Mouse (Mus musculus): Measurements from ENCODE around the gene D630045J12Rik. TPM values are rescaled to one million over a fixed set of nuclear protein-coding genes. Genes with fewer than 3 reads are reported as not detected.

Gene D630045J12Rik
- total and polyA plus RNA-seq, 3 experiments: 2.5 to 6.2 TPM; not detected in 1

DNA sequence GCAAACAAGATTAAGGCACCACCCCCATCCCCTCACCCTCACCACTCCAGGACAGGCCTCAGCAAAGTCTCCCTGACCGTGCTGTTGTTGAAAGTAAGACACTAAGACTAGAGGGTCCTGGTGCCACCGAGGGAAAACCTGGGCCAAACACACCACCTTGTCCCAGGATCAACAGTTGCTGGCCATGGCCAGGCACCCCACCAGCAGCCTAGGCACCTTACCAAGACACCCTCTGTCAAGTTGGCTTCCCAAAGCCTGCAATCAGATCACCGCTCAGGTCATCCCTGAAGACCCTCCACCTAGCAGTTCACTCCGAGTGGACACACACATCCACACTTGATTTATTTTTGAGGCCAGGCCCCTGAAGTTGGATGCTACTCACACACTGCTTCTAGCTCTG, 2.3 kb downstream of the D630045J12Rik start:
- Histone ChIP-seq H3K9me3 (replicated peaks; ENCODE audit: insufficient read depth, low read length) (no peaks in the 10 kb centered on the region), H3K79me2 (ENCODE audit: control insufficient read depth, insufficient read depth, low read length, poor library complexity) (no peaks in the 10 kb centered on the region; the same call in 1 of the 2 replicates), H3K9ac (ENCODE audit: control insufficient read depth, low read depth, low read length, poor library complexity, severe bottlenecking) (no peak overlapping the region), H3K36me3 (ENCODE audit: control insufficient read depth in 1 of 2, insufficient read depth in 2 of 2, low read length in 2 of 2) (peaks cover 0 to 6% of the 10 kb centered on the region in 2 experiments; a peak in 2 of 4 replicates), H3K27me3 (ENCODE audit: control insufficient read depth in 1 of 2, insufficient read depth in 2 of 2, low read length in 2 of 2) (no peaks in the 10 kb centered on the region), H3K27ac (ENCODE audit: control insufficient read depth, low read depth, low read length) (no peak overlapping the region), H3K4me1 (ENCODE audit: control insufficient read depth in 1 of 2, insufficient read depth in 2 of 2, low read length in 2 of 2) (peaks cover 3 to 16% of the 10 kb centered on the region in 2 experiments; a peak in 3 of 4 replicates), H3K4me3 (ENCODE audit: control insufficient read depth in 1 of 2, insufficient read depth in 1 of 2, low read depth in 2 of 2, low read length in 2 of 2) (no peak overlapping the region)
- no peak for DNase-seq (ENCODE audit: low read depth, low spot score)
- no peak for TF ChIP-seq KAT2A (conservative IDR thresholded peaks at IDR 0.05; ENCODE audit: low read depth, low read length)
- TF ChIP-seq USF1 (IDR thresholded peaks at IDR 0.05; ENCODE audit: low read depth, low read length): no peak
- no peak for TF ChIP-seq POLR2AphosphoS5 (IDR thresholded peaks at IDR 0.05; ENCODE audit: borderline replicate concordance, low read depth, low read length)
- no peak for TF ChIP-seq SIN3A (IDR thresholded peaks at IDR 0.05; ENCODE audit: low read length)
- no peak for TF ChIP-seq CTCF (IDR thresholded peaks at IDR 0.05 in 2 of 3, conservative IDR thresholded peaks at IDR 0.05 in 1 of 3; ENCODE audit: control insufficient read depth in 1 of 3, insufficient read depth in 1 of 3, low read depth in 2 of 3, low read length in 3 of 3, poor library complexity in 1 of 3, severe bottlenecking in 1 of 3)
- no peak for TF ChIP-seq CHD1 (IDR thresholded peaks at IDR 0.05; ENCODE audit: low read depth, low read length)
- no peak for TF ChIP-seq EP300 (IDR thresholded peaks at IDR 0.05; ENCODE audit: low read depth in 1 of 2, low read length in 2 of 2)
- no peak for TF ChIP-seq TBP (IDR thresholded peaks at IDR 0.05; ENCODE audit: low read depth, low read length)
- no peak for TF ChIP-seq POLR2A (IDR thresholded peaks at IDR 0.05; ENCODE audit: control insufficient read depth in 1 of 2, insufficient read depth in 1 of 2, low read depth in 1 of 2, low read length in 2 of 2, poor library complexity in 1 of 2)
- no peak for TF ChIP-seq POLR2AphosphoS2 (IDR thresholded peaks at IDR 0.05; ENCODE audit: low read length)
- TF ChIP-seq BHLHE40 (IDR thresholded peaks at IDR 0.05; ENCODE audit: borderline replicate concordance, low read depth, low read length): no peak

DNA sequence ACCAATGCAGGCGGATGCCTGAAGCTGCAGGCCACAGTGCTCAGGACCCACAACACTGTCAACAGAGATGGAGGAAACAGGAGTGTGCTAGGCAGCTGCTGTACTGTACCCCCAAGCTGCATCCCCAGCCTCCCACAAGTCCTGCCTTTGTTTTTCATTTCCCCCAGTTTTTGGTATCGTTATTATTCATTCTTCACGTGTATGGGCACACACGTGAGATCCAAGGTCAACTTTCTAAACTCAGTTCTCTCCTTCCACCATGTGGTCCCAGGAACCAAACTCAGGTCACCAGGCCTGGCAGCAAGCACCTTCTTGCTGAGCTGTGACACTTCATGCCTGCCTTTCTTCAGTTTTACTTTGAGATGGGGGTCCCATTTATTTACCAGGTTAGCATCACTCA, 6.4 kb downstream of the D630045J12Rik start:
- H3K27ac ChIP-seq (ENCODE audit: control insufficient read depth, low read depth, low read length): no peak overlapping the region

DNA sequence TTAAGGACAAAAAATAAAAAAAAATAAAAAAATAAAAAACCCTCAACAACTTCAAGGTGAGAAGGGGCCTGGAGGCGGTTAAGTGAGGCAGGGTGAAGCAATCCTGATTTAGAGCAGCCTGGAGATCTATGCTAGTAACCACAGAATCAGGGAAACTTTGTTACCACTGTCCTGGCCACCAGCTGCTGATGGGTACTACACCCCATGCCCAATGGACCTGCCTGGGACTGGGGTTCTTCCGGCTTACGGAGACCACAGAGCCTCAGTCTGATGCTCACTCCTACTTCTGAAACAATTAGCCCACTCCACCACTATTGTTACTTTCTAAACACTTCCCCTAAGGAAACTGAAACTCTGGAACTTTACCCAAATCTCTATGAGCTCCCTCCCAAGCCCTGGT, 9.0 kb downstream of the D630045J12Rik start:
- no peak for TF ChIP-seq ZC3H11A (IDR thresholded peaks at IDR 0.05; ENCODE audit: low read depth, low read length)
- TF ChIP-seq EP300 (IDR thresholded peaks at IDR 0.05; ENCODE audit: low read depth in 1 of 2, low read length in 2 of 2): no peak
- Histone ChIP-seq H3K9ac (ENCODE audit: control insufficient read depth, low read depth, low read length, poor library complexity, severe bottlenecking) (no peak overlapping the region), H3K27me3 (ENCODE audit: control insufficient read depth in 1 of 2, insufficient read depth in 2 of 2, low read length in 2 of 2) (no peaks in the 10 kb centered on the region), H3K27ac (ENCODE audit: control insufficient read depth, low read depth, low read length) (no peak overlapping the region), H3K79me2 (ENCODE audit: control insufficient read depth, insufficient read depth, low read length, poor library complexity) (no peaks in the 10 kb centered on the region), H3K4me1 (ENCODE audit: control insufficient read depth in 1 of 2, insufficient read depth in 2 of 2, low read length in 2 of 2) (peaks cover 16 to 26% of the 10 kb centered on the region in 2 experiments), H3K9me3 (replicated peaks; ENCODE audit: insufficient read depth, low read length) (no peaks in the 10 kb centered on the region), H3K36me3 (ENCODE audit: control insufficient read depth in 1 of 2, insufficient read depth in 2 of 2, low read length in 2 of 2) (peaks cover 0 to 31% of the 10 kb centered on the region in 2 experiments; a peak in 2 of 4 replicates), H3K4me3 (ENCODE audit: control insufficient read depth in 1 of 2, insufficient read depth in 1 of 2, low read depth in 2 of 2, low read length in 2 of 2) (no peak overlapping the region)
- DNase-seq (ENCODE audit: low read depth, low spot score): no peak

More for the DNA sequence above, 6.4 kb downstream of the D630045J12Rik start:
- H3K4me1 ChIP-seq (ENCODE audit: control insufficient read depth in 1 of 2, insufficient read depth in 2 of 2, low read length in 2 of 2): peaks cover 11 to 15% of the 10 kb centered on the region in 2 experiments
- TF ChIP-seq HCFC1 (IDR thresholded peaks at IDR 0.05; ENCODE audit: low read depth, low read length): no peak
- TF ChIP-seq MEF2A (IDR thresholded peaks at IDR 0.05; ENCODE audit: extremely low read depth, insufficient replicate concordance, low read depth, low read length, poor library complexity, severe bottlenecking): no peak
- no peak for TF ChIP-seq MAFK (IDR thresholded peaks at IDR 0.05; ENCODE audit: borderline replicate concordance, low read depth, low read length)
- TF ChIP-seq SMC3 (IDR thresholded peaks at IDR 0.05; ENCODE audit: low read depth, low read length): no peak
- H3K4me3 ChIP-seq (ENCODE audit: control insufficient read depth in 1 of 2, insufficient read depth in 1 of 2, low read depth in 2 of 2, low read length in 2 of 2): no peak overlapping the region
- no peaks in the 10 kb centered on the region for H3K27me3 ChIP-seq (ENCODE audit: control insufficient read depth in 1 of 2, insufficient read depth in 2 of 2, low read length in 2 of 2)
- no peak overlapping the region for H3K9ac ChIP-seq (ENCODE audit: control insufficient read depth, low read depth, low read length, poor library complexity, severe bottlenecking)
- DNase-seq (ENCODE audit: low read depth, low spot score): no peak
- no peaks in the 10 kb centered on the region for H3K79me2 ChIP-seq (ENCODE audit: control insufficient read depth, insufficient read depth, low read length, poor library complexity)
- peaks cover 0 to 21% of the 10 kb centered on the region in 2 experiments; a peak in 2 of 4 replicates for H3K36me3 ChIP-seq (ENCODE audit: control insufficient read depth in 1 of 2, insufficient read depth in 2 of 2, low read length in 2 of 2)
- H3K9me3 ChIP-seq (replicated peaks; ENCODE audit: insufficient read depth, low read length): no peaks in the 10 kb centered on the region
